Comparison of ENCODE assay signal across 21 mouse cellular contexts in the genomic region with DNA sequence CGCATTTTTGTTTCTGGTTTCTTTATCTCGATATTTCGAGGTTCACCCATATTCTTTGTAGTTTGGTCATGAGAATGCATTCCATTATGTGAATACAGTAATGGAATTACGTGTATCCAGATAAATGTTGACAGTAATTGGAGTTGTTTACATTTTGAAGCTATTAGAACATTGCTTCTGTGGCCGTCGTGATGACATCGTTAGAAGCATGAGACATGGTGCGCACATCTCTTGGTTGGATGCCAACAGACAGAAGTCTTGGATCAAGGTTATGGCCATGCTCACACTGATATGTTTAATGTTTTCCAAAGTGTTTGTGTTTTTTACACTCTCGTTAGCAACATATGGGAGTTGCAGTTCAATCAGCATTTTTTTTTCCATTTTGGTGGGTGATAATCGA. TPM values are rescaled to one million over a fixed set of nuclear protein-coding genes. Genes with fewer than 3 reads are reported as not detected.
DNase-seq lines count a peak whose midpoint lies in the region; ATAC-seq and TF ChIP-seq lines count a peak whose summit lies in the region.
"Had no signal": no experiment of that assay in that cellular context is flagged by ENCODE, and none has a peak within 500 bp of the region (broad histone marks: within the 10 kb centered on the region; RNA-seq: fewer than 3 reads in every experiment).

No protein-coding gene starts in this region.

- 65% methylated on average over 10 of the region's 10 CpGs for WGBS in intestine, embryonic 15.5 days
- WGBS in intestine, embryonic 16.5 days, result 67% methylated on average over 10 of the region's 10 CpGs
- WGBS in lung, postnatal 0 days, result 43% methylated on average over 10 of the region's 10 CpGs

- 0 out of 2 replicates have a peak, but pooled peaks cover 2% of the 10 kb centered on the region for H3K36me3 ChIP-seq in intestine, embryonic 15.5 days
- H3K36me3 ChIP-seq in intestine, embryonic 16.5 days (ENCODE audit: control insufficient read depth, insufficient read depth, low read length), result peaks cover 10% of the 10 kb centered on the region
- H3K36me3 ChIP-seq in lung, postnatal 0 days (ENCODE audit: insufficient read depth, low read length), result no peaks in the 10 kb centered on the region
- peaks cover 2 to 13% of the 10 kb centered on the region in 2 experiments; a peak in 3 of 4 replicates for H3K36me3 ChIP-seq in MEL (ENCODE audit: control insufficient read depth in 1 of 2, insufficient read depth in 2 of 2, low read length in 2 of 2)

- no peaks in the 10 kb centered on the region for H3K9me3 ChIP-seq in intestine, embryonic 15.5 days
- H3K9me3 ChIP-seq in intestine, embryonic 16.5 days (ENCODE audit: control insufficient read depth, low read length), result peaks cover 4% of the 10 kb centered on the region; the same call in 1 of the 2 replicates
- H3K9me3 ChIP-seq in lung, postnatal 0 days (ENCODE audit: low read length), result no peaks in the 10 kb centered on the region
- no peaks in the 10 kb centered on the region for H3K9me3 ChIP-seq in MEL (replicated peaks; ENCODE audit: insufficient read depth, low read length)
- H3K9me3 ChIP-seq: embryonic facial prominence, embryonic 10.5 days; G1E had no signal

- H3K79me2 ChIP-seq in MEL (ENCODE audit: control insufficient read depth, insufficient read depth, low read length, poor library complexity), result peaks cover 8% of the 10 kb centered on the region

- no peak overlapping the region for H3K27ac ChIP-seq in intestine, embryonic 15.5 days
- H3K27ac ChIP-seq in intestine, embryonic 16.5 days (ENCODE audit: low read length), result no peak overlapping the region
- H3K27ac ChIP-seq in lung, postnatal 0 days (ENCODE audit: low read length), result no peak overlapping the region
- H3K27ac ChIP-seq in MEL (ENCODE audit: control insufficient read depth, low read depth, low read length), result no peak overlapping the region
- H3K27ac ChIP-seq: embryonic facial prominence, embryonic 10.5 days; heart, embryonic 13.5 days; hindbrain, embryonic 15.5 days had no signal

- TF ChIP-seq POLR2A in MEL (IDR thresholded peaks at IDR 0.05; ENCODE audit: control insufficient read depth in 1 of 2, insufficient read depth in 1 of 2, low read depth in 1 of 2, low read length in 2 of 2, poor library complexity in 1 of 2), result no peak
- no peak for TF ChIP-seq POLR2A in brain, embryonic 14.5 days (IDR thresholded peaks at IDR 0.05; ENCODE audit: borderline replicate concordance, extremely low read depth, insufficient read depth, insufficient read length, poor library complexity, severe bottlenecking)

- TF ChIP-seq EP300 in lung, postnatal 0 days (IDR thresholded peaks at IDR 0.05), result peak; percentile 51; the same call in 1 of the 2 replicates
- no peak for TF ChIP-seq EP300 in MEL (IDR thresholded peaks at IDR 0.05; ENCODE audit: low read depth in 1 of 2, low read length in 2 of 2)

- H3K4me1 ChIP-seq in intestine, embryonic 15.5 days (replicated peaks), result 0 out of 2 replicates have a peak, but pooled peaks cover 3% of the 10 kb centered on the region
- peaks cover 11% of the 10 kb centered on the region for H3K4me1 ChIP-seq in intestine, embryonic 16.5 days (ENCODE audit: control insufficient read depth, insufficient read depth, low read length)
- peaks cover 7% of the 10 kb centered on the region; the same call in 1 of the 2 replicates for H3K4me1 ChIP-seq in lung, postnatal 0 days (ENCODE audit: insufficient read depth, low read depth, low read length)
- H3K4me1 ChIP-seq in MEL (ENCODE audit: control insufficient read depth in 1 of 2, insufficient read depth in 2 of 2, low read length in 2 of 2), result peaks cover 0 to 7% of the 10 kb centered on the region in 2 experiments; a peak in 2 of 4 replicates

- no peak for TF ChIP-seq CTCF in lung, postnatal 0 days (IDR thresholded peaks at IDR 0.05)
- no peak for TF ChIP-seq CTCF in MEL (IDR thresholded peaks at IDR 0.05 in 2 of 3, conservative IDR thresholded peaks at IDR 0.05 in 1 of 3; ENCODE audit: control insufficient read depth in 1 of 3, insufficient read depth in 1 of 3, low read depth in 2 of 3, low read length in 3 of 3, poor library complexity in 1 of 3, severe bottlenecking in 1 of 3)
- no peak for TF ChIP-seq CTCF in brain, embryonic 14.5 days (IDR thresholded peaks at IDR 0.05; ENCODE audit: borderline replicate concordance, extremely low read depth, insufficient read depth, insufficient read length)

- H3K4me2 ChIP-seq in intestine, embryonic 15.5 days (replicated peaks), result no peak overlapping the region
- H3K4me2 ChIP-seq in intestine, embryonic 16.5 days (ENCODE audit: low read depth, low read length), result no peak overlapping the region
- H3K4me2 ChIP-seq in lung, postnatal 0 days (replicated peaks; ENCODE audit: low read depth, low read length), result no peak overlapping the region
- H3K4me2 ChIP-seq: heart, embryonic 13.5 days; hindbrain, embryonic 15.5 days had no signal

- 0 out of 2 replicates have a peak, but pooled peaks have one; percentile 32 for ATAC-seq in intestine, embryonic 15.5 days
- ATAC-seq in intestine, embryonic 16.5 days, result no peak
- peak; percentile 31 for ATAC-seq in lung, postnatal 0 days
- ATAC-seq: activated CD4-positive, CD25-positive, alpha-beta regulatory T cell, adult 4 months; CD4-positive, CD25-positive, alpha-beta regulatory T cell, adult 4 months; Patski had no signal

- peak; percentile 74 for DNase-seq in lung, postnatal 0 days (ENCODE audit: low spot score)
- no peak for DNase-seq in lung, adult 18-20 months
- DNase-seq in MEL (ENCODE audit: low read depth, low spot score), result peak; percentile 14
- DNase-seq in brain, embryonic 14.5 days (ENCODE audit: low read depth), result peak; percentile 51
- no peak for DNase-seq in right cerebral cortex, postnatal 25 days
- DNase-seq: adrenal gland, postnatal 14 days; B cell, adult 2 months; cerebellum, adult 2 months; cerebellum, postnatal 10 days; forebrain, postnatal 0 days; gastrocnemius, postnatal 14 days; heart, postnatal 36 days had no signal

- no peak for TF ChIP-seq RAD21 in MEL (IDR thresholded peaks at IDR 0.05; ENCODE audit: low read depth, low read length)

- no peak overlapping the region for H3K4me3 ChIP-seq in intestine, embryonic 15.5 days (replicated peaks)
- no peak overlapping the region for H3K4me3 ChIP-seq in intestine, embryonic 16.5 days (ENCODE audit: low read length)
- H3K4me3 ChIP-seq in lung, postnatal 0 days (ENCODE audit: low read depth, low read length), result no peak overlapping the region
- H3K4me3 ChIP-seq in MEL (ENCODE audit: control insufficient read depth in 1 of 2, insufficient read depth in 1 of 2, low read depth in 2 of 2, low read length in 2 of 2), result no peak overlapping the region
- H3K4me3 ChIP-seq: embryonic facial prominence, embryonic 10.5 days; heart, embryonic 13.5 days; hindbrain, embryonic 15.5 days had no signal

- H3K9ac ChIP-seq in intestine, embryonic 15.5 days, result no peak overlapping the region
- no peak overlapping the region for H3K9ac ChIP-seq in intestine, embryonic 16.5 days (ENCODE audit: low read depth, low read length)
- no peak overlapping the region for H3K9ac ChIP-seq in lung, postnatal 0 days (replicated peaks; ENCODE audit: low read depth)
- no peak overlapping the region for H3K9ac ChIP-seq in MEL (ENCODE audit: control insufficient read depth, low read depth, low read length, poor library complexity, severe bottlenecking)
- H3K9ac ChIP-seq: forebrain, postnatal 0 days; heart, embryonic 13.5 days; hindbrain, embryonic 15.5 days had no signal

- H3K27me3 ChIP-seq in intestine, embryonic 15.5 days (replicated peaks), result no peaks in the 10 kb centered on the region
- no peaks in the 10 kb centered on the region for H3K27me3 ChIP-seq in intestine, embryonic 16.5 days (replicated peaks; ENCODE audit: control insufficient read depth, insufficient read depth, low read length)
- no peaks in the 10 kb centered on the region for H3K27me3 ChIP-seq in lung, postnatal 0 days (replicated peaks; ENCODE audit: insufficient read depth, low read length)
- H3K27me3 ChIP-seq in MEL (ENCODE audit: control insufficient read depth in 1 of 2, insufficient read depth in 2 of 2, low read length in 2 of 2), result no peaks in the 10 kb centered on the region
- H3K27me3 ChIP-seq: heart, embryonic 13.5 days; hindbrain, embryonic 15.5 days; Patski had no signal

TF ChIP-seq in MEL, 35 proteins besides CTCF, POLR2A, EP300 and RAD21:
- no peak for TF ChIP-seq MAX (IDR thresholded peaks at IDR 0.05; ENCODE audit: low read length)
- TF ChIP-seq NRF1 (IDR thresholded peaks at IDR 0.05; ENCODE audit: insufficient read depth, low read depth, low read length, poor library complexity, severe bottlenecking), result no peak

RNA-seq across cellular contexts. Expression of a gene that starts 30.8 kb away (rescaled TPM):
- polyA plus RNA-seq in intestine, embryonic 15.5 days (2015; fragmentation: Nextera tagmentation; extraction: Ambion mirVana), result 18.7 and 22.9 TPM in 2 replicates
- 16.5 and 16.7 TPM in 2 replicates for polyA plus RNA-seq in intestine, embryonic 16.5 days (2015; fragmentation: Nextera tagmentation; extraction: Ambion mirVana)
- 27.3 and 33.8 TPM in 2 replicates for polyA plus RNA-seq in lung, postnatal 0 days (2015; fragmentation: Nextera tagmentation; extraction: Ambion mirVana)
- total RNA-seq in MEL (2012; rRNA removed), result 12.9 and 14.5 TPM in 2 replicates
- 10 to 100 TPM in 1 of 2 experiments, not detected in 1; 23.6 TPM for polyA plus RNA-seq in MEL (2012; ENCODE audit: insufficient read depth in 1 of 2, insufficient read length in 2 of 2, low read depth in 1 of 2, low replicate concordance in 2 of 2, missing spikeins in 1 of 2)
- polyA plus RNA-seq in brain, embryonic 14.5 days (2012; rRNA removed), result 17.2 and 24.4 TPM in 2 replicates

Comparison
In these comparisons a context has a peak if more than half of its experiments do, and no peak if none do; other contexts are left out.
1. DNase-seq: peak in lung, postnatal 0 days (single experiment), MEL (single experiment) and brain, embryonic 14.5 days (single experiment); none in lung, adult 18-20 months (0 of 2) and right cerebral cortex, postnatal 25 days (single experiment).